Mouse (Mus musculus) erythroblast, adult 5-6 weeks (primary cell): ENCODE data around the gene Mgme1. TPM values are rescaled to one million over a fixed set of nuclear protein-coding genes. Genes with fewer than 3 reads are reported as not detected.
A peak's percentile ranks its signal among the peaks of the same experiment; 100 is the strongest.

Experiments used
- ATAC-seq: replicated peaks from 2 replicates; pipeline ENCODE4 v1.8.0; 2016; ENCODE audit warnings: moderate number of reproducible peaks, mild to moderate bottlenecking, moderate TSS enrichment, inconsistent platforms; ENCODE audit not compliant: poor library complexity, low FRiP score, severe bottlenecking
- total RNA-seq, 2 experiments: library from RNA; stranded (forward) in 1 of 2; stranded (reverse) in 1 of 2; fragments of 150-400 nt in 1 of 2; fragments of 200-764, 138-1000 nt in 1 of 2; gene quantifications; 2 replicates each; pipeline versions ENCODE4 v1.2.3 to v1.2.4; 2015 to 2017; ENCODE audit warnings: low replicate concordance in 2 of 2

Mgme1 gene
- total RNA-seq, 2 experiments from 2014 or later = 0.77 to 4.6 TPM

- no peak for ATAC-seq
These were observed 20.4 kb upstream of the Mgme1 start for GRCm38 (mm10) chr2:144250111-144250510.

GRCm38 (mm10) chr2:144262837-144263236 lies 7.6 kb upstream of the Mgme1 start:
- ATAC-seq = no peak

GRCm38 (mm10) chr2:144264398-144265119 lies 5.9 kb upstream of the Mgme1 start:
- no peak for ATAC-seq

GRCm38 (mm10) chr2:144265120-144265488 lies 5.4 kb upstream of the Mgme1 start:
- ATAC-seq = no peak

GRCm38 (mm10) chr2:144265916-144266683 lies 4.4 kb upstream of the Mgme1 start:
- no peak for ATAC-seq

- no peak for ATAC-seq
These were observed 3.3 kb upstream of the Mgme1 start for GRCm38 (mm10) chr2:144267004-144267730.

- ATAC-seq = no peak
These were observed 2.8 kb upstream of the Mgme1 start for GRCm38 (mm10) chr2:144267731-144268015.

- ATAC-seq = no peak
These were observed 1.8 kb upstream of the Mgme1 start for GRCm38 (mm10) chr2:144268446-144269305.

GRCm38 (mm10) chr2:144269306-144269650 lies 1.2 kb upstream of the Mgme1 start:
- ATAC-seq = no peak

- ATAC-seq = peak; percentile 23
These were observed 586 bp upstream of the Mgme1 start for GRCm38 (mm10) chr2:144269679-144270475.

- ATAC-seq = no peak
These were observed 1.6 kb downstream of the Mgme1 start for GRCm38 (mm10) chr2:144272088-144272487.

- ATAC-seq = no peak
These were observed 4.3 kb downstream of the Mgme1 start for GRCm38 (mm10) chr2:144274741-144275140.

- no peak for ATAC-seq
These were observed 6.4 kb downstream of the Mgme1 start for GRCm38 (mm10) chr2:144276885-144277284.

- ATAC-seq = no peak
These were observed 9.3 kb downstream of the Mgme1 start for GRCm38 (mm10) chr2:144279742-144280141.

GRCm38 (mm10) chr2:144280568-144280967 lies 10.1 kb downstream of the Mgme1 start:
- no peak for ATAC-seq

- ATAC-seq = no peak
These were observed 11.0 kb downstream of the Mgme1 start for GRCm38 (mm10) chr2:144281417-144281816.

- ATAC-seq = no peak
These were observed 19.9 kb downstream of the Mgme1 start for GRCm38 (mm10) chr2:144290321-144290720.

- no peak for ATAC-seq
These were observed 21.3 kb downstream of the Mgme1 start for GRCm38 (mm10) chr2:144291600-144292305.
